Mouse (Mus musculus) gastrocnemius, postnatal 10 days (tissue): ENCODE measurements around the gene Grin3b. TPM values are rescaled to one million over a fixed set of nuclear protein-coding genes. Genes with fewer than 3 reads are reported as not detected.

Source experiments
- DNase-seq: peaks from one replicate; pipeline ENCODE4 v3.0.0; 2021; ENCODE audit warnings: mixed read lengths
- total RNA-seq, 2 experiments: library from RNA; stranded (reverse); gene quantifications; 2 replicates each; pipeline ENCODE4 v1.2.3; 2021

Gene Grin3b
- total RNA-seq, 2 experiments from 2014 or later = 0.14 to 0.38 TPM

DNA sequence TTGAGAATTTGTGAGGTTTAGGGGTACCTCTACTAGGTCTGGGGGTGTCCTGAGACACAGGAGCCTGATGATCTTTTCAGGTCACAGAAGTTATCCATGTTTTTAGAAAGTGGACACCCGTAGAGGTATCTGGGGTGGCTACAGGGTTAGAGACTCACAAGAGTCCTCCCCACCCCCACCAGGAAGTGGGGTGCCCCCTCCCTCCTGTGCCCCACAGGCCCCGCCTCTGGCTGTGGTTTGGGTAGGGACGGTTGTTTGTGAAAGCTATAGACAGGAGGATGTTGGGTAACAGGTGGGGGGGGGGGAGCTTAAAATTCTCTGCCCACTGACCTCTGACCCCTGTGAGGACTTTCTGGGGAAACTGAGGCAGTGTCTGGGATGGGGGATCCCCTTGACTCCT lies 46.8 kb downstream of the Grin3b start:
- DNase-seq = no peak

GRCm38 (mm10) chr10:80017771-80018170 lies 47.3 kb downstream of the Grin3b start:
- no peak for DNase-seq

DNA sequence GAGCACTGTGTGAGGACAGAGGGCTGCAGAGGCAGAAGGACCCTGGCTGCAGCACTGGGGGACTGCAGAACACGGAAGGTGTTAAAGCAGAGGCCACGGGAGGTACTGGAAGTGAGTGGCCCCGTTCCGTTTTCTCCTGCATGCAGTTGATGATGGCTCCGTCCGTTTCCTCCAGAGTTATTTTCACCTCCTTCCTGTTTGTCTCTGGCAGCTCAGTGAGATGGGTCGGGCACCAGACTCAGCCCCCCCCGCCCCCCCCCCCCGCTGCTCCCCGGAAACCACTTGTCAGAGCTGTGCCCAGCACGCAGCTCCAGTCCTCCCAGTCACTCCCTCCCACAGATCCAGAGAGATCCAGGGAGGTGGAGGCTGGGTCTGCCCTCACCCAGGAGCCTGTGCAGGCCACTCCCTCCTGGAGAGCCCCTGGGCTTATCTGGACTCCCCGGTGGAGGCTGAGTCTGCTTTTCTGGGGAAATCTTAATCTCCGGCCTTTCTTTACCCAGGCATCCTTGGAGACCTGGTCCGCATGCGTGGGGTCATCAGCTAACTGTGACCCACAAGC lies 48.3 kb downstream of the Grin3b start:
- DNase-seq = no peak

DNA sequence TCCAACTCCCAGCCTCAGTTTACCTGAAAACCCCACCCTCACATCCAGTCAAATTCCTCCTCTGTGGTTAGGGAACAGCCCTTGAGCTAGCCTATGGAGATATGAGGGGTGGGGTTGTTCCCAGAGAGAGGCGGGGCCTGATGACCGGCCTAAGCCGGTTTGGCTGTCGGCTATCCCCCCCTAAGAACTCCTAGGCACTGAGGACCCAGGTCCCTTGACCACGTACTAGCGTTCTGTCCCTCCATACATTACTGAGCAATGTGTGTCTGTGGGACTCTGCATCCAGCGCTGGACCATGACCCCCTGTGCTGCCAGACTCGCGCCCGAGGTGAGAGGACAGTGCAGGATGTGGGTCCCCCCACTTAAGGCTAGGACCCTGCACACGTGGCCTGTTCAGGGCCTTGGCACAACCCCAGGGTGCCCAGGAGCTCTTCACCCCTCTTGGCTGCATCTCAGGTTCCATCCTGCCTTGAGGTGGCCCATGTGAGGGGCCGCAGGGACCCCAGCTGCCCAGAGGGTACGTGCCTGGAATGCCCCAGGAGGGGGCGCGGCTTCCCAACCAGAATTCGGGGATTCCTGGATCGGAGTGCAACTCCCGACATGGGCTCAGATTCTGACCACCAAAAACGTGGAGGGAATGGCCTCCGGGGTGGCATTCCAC lies 49.1 kb downstream of the Grin3b start:
- no peak for DNase-seq

GRCm38 (mm10) chr10:80020191-80020590 lies 49.7 kb downstream of the Grin3b start:
- no peak for DNase-seq

DNA sequence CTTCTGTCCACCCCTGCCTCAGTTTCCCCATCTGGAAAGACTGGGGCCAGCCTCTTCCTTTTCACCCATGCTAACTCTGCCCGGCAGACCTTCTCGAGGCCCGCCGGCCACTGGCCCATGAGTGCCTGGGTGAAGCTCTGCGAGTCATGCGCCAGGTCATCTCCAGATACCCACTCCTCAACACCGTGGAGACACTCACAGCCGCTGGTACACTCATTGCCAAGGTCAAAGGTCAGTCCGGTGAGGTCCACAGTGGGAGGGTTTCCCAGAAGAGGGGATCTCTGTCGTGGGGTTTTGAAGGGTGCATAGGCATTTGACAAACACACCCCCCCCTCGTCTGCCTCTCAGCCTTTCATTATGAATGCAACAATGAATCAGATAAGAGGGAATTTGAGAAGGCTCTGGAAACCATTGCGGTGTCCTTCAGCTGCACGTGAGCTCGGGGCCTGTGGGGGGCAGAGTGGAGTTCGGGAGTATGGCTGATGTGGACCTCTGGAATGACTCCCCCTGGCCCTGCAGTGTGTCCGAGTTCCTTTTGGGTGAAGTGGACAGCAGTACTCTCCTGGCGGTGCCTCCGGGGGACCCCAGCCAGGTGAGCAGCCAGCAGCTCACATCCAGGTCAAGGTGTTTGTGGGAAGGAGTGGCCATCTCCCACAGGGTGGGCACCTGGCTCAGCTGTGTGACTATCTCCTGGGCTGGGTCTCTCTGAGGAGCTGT lies 50.2 kb downstream of the Grin3b start:
- no peak for DNase-seq

- no peak for DNase-seq
Observed at GRCm38 (mm10) chr10:80021320-80021641, 50.8 kb downstream of the Grin3b start.

- no peak for DNase-seq
Observed at GRCm38 (mm10) chr10:80022164-80022563, 51.6 kb downstream of the Grin3b start.

GRCm38 (mm10) chr10:80022806-80023205 lies 52.3 kb downstream of the Grin3b start:
- DNase-seq = no peak

- DNase-seq = no peak
Observed at GRCm38 (mm10) chr10:80023758-80024157, 53.2 kb downstream of the Grin3b start.

- DNase-seq = no peak
Observed at GRCm38 (mm10) chr10:80024229-80025043, 53.9 kb downstream of the Grin3b start.

GRCm38 (mm10) chr10:80025044-80025347 lies 54.5 kb downstream of the Grin3b start:
- DNase-seq = no peak

DNA sequence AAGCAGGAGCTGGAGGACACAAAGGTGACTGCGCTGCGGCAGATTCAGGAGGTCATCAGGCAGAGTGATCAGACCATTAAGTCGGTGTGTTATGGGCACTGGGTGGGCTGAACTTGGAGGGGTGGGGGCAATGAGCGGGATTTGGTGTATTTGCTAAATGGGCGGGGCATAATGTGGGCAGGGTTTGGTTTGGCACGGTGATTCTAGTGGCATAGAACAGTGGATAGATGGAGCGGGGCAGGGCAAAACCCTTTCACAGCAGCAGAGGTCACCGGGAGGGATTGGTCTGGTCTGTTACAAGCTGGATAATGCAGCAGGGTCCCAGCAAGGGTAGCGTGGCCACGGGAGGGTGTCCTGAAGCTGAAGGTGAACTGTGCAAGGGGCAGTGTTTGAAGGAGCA lies 54.9 kb downstream of the Grin3b start:
- DNase-seq = no peak

- no peak for DNase-seq
Observed at GRCm38 (mm10) chr10:80025889-80026288, 55.4 kb downstream of the Grin3b start.

Other genes with a start within 250 kb of the Grin3b start
- 10 to 100 TPM; 20.8 to 24.6 TPM for gene Polrmt, start 224.1 kb upstream of the Grin3b start, total RNA-seq
- gene Fgf22, start 215.6 kb upstream of the Grin3b start, total RNA-seq = not detected
- 10 to 100 TPM; 35.2 to 36.1 TPM for gene Rnf126, start 203.8 kb upstream of the Grin3b start, total RNA-seq
- 1 to 10 TPM; 1.1 to 1.6 TPM for gene Fstl3, start 193.4 kb upstream of the Grin3b start, total RNA-seq
- gene Prss57, start 179.8 kb upstream of the Grin3b start, total RNA-seq = under 1 TPM in 1 of 2 experiments, not detected in 1; 0.11 TPM
- 10 to 100 TPM; 26.6 to 36.8 TPM for gene Palm, start 177.1 kb upstream of the Grin3b start, total RNA-seq
- under 1 TPM in 1 of 2 experiments, not detected in 1; 0.54 TPM for gene Misp, start 149.7 kb upstream of the Grin3b start, total RNA-seq
- 100 to 1,000 TPM in 1 of 2 experiments, 10 to 100 TPM in 1; 75.2 to 110 TPM for gene Ptbp1, start 116.3 kb upstream of the Grin3b start, total RNA-seq
- 1 to 10 TPM in 1 of 2 experiments, not detected in 1; 2.1 TPM for gene Prtn3, start 96.2 kb upstream of the Grin3b start, total RNA-seq
- gene Plppr3, start 96.1 kb upstream of the Grin3b start, total RNA-seq = 1 to 10 TPM in 1 of 2 experiments, under 1 TPM in 1; 0.49 to 1.6 TPM
- 1 to 10 TPM in 1 of 2 experiments, not detected in 1; 1.9 TPM for gene Elane, start 84.5 kb upstream of the Grin3b start, total RNA-seq
- 10 to 100 TPM; 21.5 to 22.8 TPM for gene Cfd, start 79.9 kb upstream of the Grin3b start, total RNA-seq
- gene Med16, start 61.8 kb upstream of the Grin3b start, total RNA-seq = 10 to 100 TPM; 39.6 to 43.8 TPM
- gene Gm26602, start 59.9 kb upstream of the Grin3b start, total RNA-seq = not detected
- under 1 TPM; 0.23 to 0.59 TPM for gene Kiss1r, start 53.7 kb upstream of the Grin3b start, total RNA-seq
- 100 to 1,000 TPM; 101 to 108 TPM for gene R3hdm4, start 49.5 kb upstream of the Grin3b start, total RNA-seq
- 1 to 10 TPM; 2.6 to 4.1 TPM for gene Arid3a, start 43.7 kb upstream of the Grin3b start, total RNA-seq
- 10 to 100 TPM; 18.0 to 21.8 TPM for gene Wdr18, start 10.6 kb upstream of the Grin3b start, total RNA-seq
- gene Tmem259, start 13.6 kb downstream of the Grin3b start, total RNA-seq = 10 to 100 TPM; 85.5 to 90.8 TPM
- 10 to 100 TPM; 26.1 to 38.6 TPM for gene Cnn2, start 17.9 kb downstream of the Grin3b start, total RNA-seq
- 1 to 10 TPM; 3.2 to 4.2 TPM for gene Abca7, start 25.8 kb downstream of the Grin3b start, total RNA-seq
- 1 to 10 TPM; 2.0 to 3.5 TPM for gene Arhgap45, start 45.9 kb downstream of the Grin3b start, total RNA-seq
- gene Polr2e, start 69.1 kb downstream of the Grin3b start, total RNA-seq = 10 to 100 TPM; 62.1 to 62.7 TPM
- gene Gpx4, start 76.5 kb downstream of the Grin3b start, total RNA-seq = 100 to 1,000 TPM; 380 to 398 TPM
- 10 to 100 TPM in 1 of 2 experiments, 1 to 10 TPM in 1; 7.7 to 11.6 TPM for gene Sbno2, start 134.9 kb downstream of the Grin3b start, total RNA-seq
- 100 to 1,000 TPM; 105 to 110 TPM for gene Stk11, start 145.1 kb downstream of the Grin3b start, total RNA-seq
- 100 to 1,000 TPM; 576 to 659 TPM for gene Atp5d, start 167.9 kb downstream of the Grin3b start, total RNA-seq
- gene Cbarp, start 170.1 kb downstream of the Grin3b start, total RNA-seq = 1 to 10 TPM; 2.3 to 3.2 TPM
- 10 to 100 TPM; 34.3 to 62.7 TPM for gene Midn, start 177.6 kb downstream of the Grin3b start, total RNA-seq
- 10 to 100 TPM; 84.3 to 88.4 TPM for gene Cirbp, start 195.3 kb downstream of the Grin3b start, total RNA-seq
- 1 to 10 TPM; 3.9 to 5.5 TPM for gene 1600002K03Rik, start 202.2 kb downstream of the Grin3b start, total RNA-seq
- 1 to 10 TPM; 1.1 to 1.9 TPM for gene Efna2, start 208.8 kb downstream of the Grin3b start, total RNA-seq